Mouse (Mus musculus): Measurements from ENCODE around the gene L3hypdh.

GRCm38 (mm10) chr12:72031794-72032193 lies 53.4 kb downstream of the L3hypdh start:
- no peak for TF ChIP-seq MEF2A (IDR thresholded peaks at IDR 0.05; ENCODE audit: borderline replicate concordance, low read depth, low read length)
- no peak for TF ChIP-seq CTCF (conservative IDR thresholded peaks at IDR 0.05 in 1 of 2, IDR thresholded peaks at IDR 0.05 in 1 of 2; ENCODE audit: low read depth in 2 of 2, low read length in 2 of 2)
- TF ChIP-seq POLR2A (IDR thresholded peaks at IDR 0.05; ENCODE audit: low read depth, low read length): no peak
- TF ChIP-seq CHD1 (IDR thresholded peaks at IDR 0.05; ENCODE audit: low read depth, low read length): no peak
- TF ChIP-seq EP300 (IDR thresholded peaks at IDR 0.05; ENCODE audit: low read length): no peak
- TF ChIP-seq GABPA (IDR thresholded peaks at IDR 0.05; ENCODE audit: insufficient replicate concordance, low read depth, low read length): no peak
- TF ChIP-seq TBP (conservative IDR thresholded peaks at IDR 0.05; ENCODE audit: low read depth, low read length): no peak
- TF ChIP-seq UBTF (IDR thresholded peaks at IDR 0.05; ENCODE audit: low read depth, low read length): no peak
- TF ChIP-seq ETS1 (conservative IDR thresholded peaks at IDR 0.05; ENCODE audit: low read depth, low read length): no peak
- no peak for TF ChIP-seq USF2 (conservative IDR thresholded peaks at IDR 0.05; ENCODE audit: low read depth, low read length)
- no peak for TF ChIP-seq MAZ (IDR thresholded peaks at IDR 0.05; ENCODE audit: low read depth, low read length)
- no peak for TF ChIP-seq RAD21 (IDR thresholded peaks at IDR 0.05; ENCODE audit: low read depth, low read length)
- TF ChIP-seq HCFC1 (IDR thresholded peaks at IDR 0.05; ENCODE audit: low read depth, low read length): no peak
